Mouse (Mus musculus) liver, embryonic 15.5 days (tissue): ENCODE measurements around the gene Fgd6. TPM values are rescaled to one million over a fixed set of nuclear protein-coding genes. Genes with fewer than 3 reads are reported as not detected.

ENCODE experiments used
- ATAC-seq: fragments of 200-750 bp; cut with Nextera tagmentation; 2 replicates; pipeline ENCODE4 v1.8.0; 2017; ENCODE audit warnings: moderate number of reproducible peaks, mild to moderate bottlenecking, moderate library complexity; ENCODE audit not compliant: insufficient read depth
- H3K27ac ChIP-seq: fragments of 300-500 bp; sonication (generic); replicated peaks from 2 replicates; pipeline ENCODE4 v1.5.1; 2015; ENCODE audit warnings: mild to moderate bottlenecking, inconsistent platforms
- H3K27me3 ChIP-seq: fragments of 300-500 bp; sonication (generic); 2 replicates; pipeline ENCODE4 v1.6.1; 2015; ENCODE audit warnings: mild to moderate bottlenecking, inconsistent platforms
- H3K36me3 ChIP-seq: fragments of 300-500 bp; sonication (generic); replicated peaks from 2 replicates; pipeline ENCODE4 v1.6.1; 2015; ENCODE audit warnings: moderate library complexity, mild to moderate bottlenecking, inconsistent platforms
- H3K4me1 ChIP-seq: fragments of 300-500 bp; sonication (generic); replicated peaks from 2 replicates; pipeline ENCODE4 v1.6.1; 2015; ENCODE audit warnings: inconsistent platforms
- H3K4me2 ChIP-seq: fragments of 300-500 bp; sonication (generic); 2 replicates; pipeline ENCODE4 v1.6.1; 2015; ENCODE audit warnings: moderate library complexity, mild to moderate bottlenecking, inconsistent platforms
- H3K4me3 ChIP-seq: fragments of 300-500 bp; sonication (generic); replicated peaks from 2 replicates; pipeline ENCODE4 v1.5.1; 2015; ENCODE audit warnings: mild to moderate bottlenecking, inconsistent platforms
- H3K9ac ChIP-seq: fragments of 300-500 bp; sonication (generic); 2 replicates; pipeline ENCODE4 v1.6.1; 2015; ENCODE audit warnings: moderate library complexity, mild to moderate bottlenecking, inconsistent platforms
- H3K9me3 ChIP-seq: fragments of 300-500 bp; sonication (generic); replicated peaks from 2 replicates; pipeline ENCODE4 v1.6.1; 2016; ENCODE audit warnings: inconsistent platforms
- WGBS: fragments of 180-500 bp; shearing (Covaris S2); methylation state at CpG from one replicate; pipeline ENCODE4 v1.1.7; 2015; ENCODE audit warnings: mixed read lengths; ENCODE audit not compliant: insufficient replicate concordance; 5-methylcytosine and 5-hydroxymethylcytosine counted together
- polyA plus RNA-seq: library from polyadenylated mRNA; unstranded; fragments of >200 nt; fragmentation: Nextera tagmentation; extraction: Ambion mirVana; gene quantifications from 2 replicates; pipeline ENCODE4 v1.2.1, GENCODE M21; 2015

Fgd6 gene
- polyA plus RNA-seq, 1 experiment from 2014 or later: 2.8 TPM

DNA sequence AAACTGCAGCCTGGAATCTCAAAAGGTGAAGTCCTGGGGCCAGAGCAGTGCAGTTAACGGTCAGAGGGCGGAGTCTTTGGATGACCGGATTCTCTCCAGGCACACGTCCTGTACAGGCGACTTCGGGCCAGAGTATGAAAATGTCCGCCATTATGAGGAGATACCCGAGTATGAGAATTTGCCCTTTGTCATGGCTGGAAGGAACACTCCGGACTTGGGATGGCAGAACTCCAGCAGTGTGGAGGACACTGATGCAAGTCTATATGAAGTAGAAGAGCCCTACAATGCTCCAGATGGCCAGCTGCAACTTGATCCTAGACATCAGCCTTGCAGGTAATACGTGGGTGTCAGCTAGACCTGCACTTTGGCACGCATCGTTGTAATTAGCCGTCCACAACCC, 9.5 kb downstream of the Fgd6 start:
- 91% methylated on average over 13 of the region's 13 CpGs for WGBS
- Histone ChIP-seq H3K27ac (no peak overlapping the region), H3K9ac (no peak overlapping the region), H3K36me3 (peaks cover 32% of the 10 kb centered on the region), H3K4me3 (no peak overlapping the region), H3K27me3 (no peaks in the 10 kb centered on the region), H3K9me3 (no peaks in the 10 kb centered on the region), H3K4me1 (peaks cover 44% of the 10 kb centered on the region), H3K4me2 (no peak overlapping the region)
- ATAC-seq: no peak

DNA sequence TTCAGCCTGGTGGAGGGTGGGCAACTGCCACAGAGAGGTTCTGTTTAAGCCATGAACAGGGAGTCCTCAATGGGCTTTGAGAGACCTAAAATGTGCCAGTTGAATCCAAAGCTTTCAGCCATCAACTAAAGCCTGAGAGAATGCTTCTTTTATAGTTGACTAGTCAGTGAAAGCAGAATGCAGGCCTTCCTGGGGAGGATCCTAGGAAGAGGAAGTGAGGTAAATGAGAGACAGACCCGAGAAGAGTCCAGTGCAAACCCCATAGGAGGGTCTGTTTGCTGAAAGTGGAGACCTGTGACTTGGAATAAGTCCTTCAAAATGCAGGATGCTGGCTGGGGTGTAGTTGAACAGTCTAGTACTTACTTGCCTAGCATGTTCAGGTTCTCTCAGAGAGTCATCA, 11.2 kb downstream of the Fgd6 start:
- H3K27me3 ChIP-seq: no peaks in the 10 kb centered on the region
- peak overlapping the region; percentile 61 for H3K4me2 ChIP-seq
- 15% methylated on average over 1 of the region's 1 CpGs for WGBS
- no peak overlapping the region for H3K9ac ChIP-seq
- peaks cover 50% of the 10 kb centered on the region for H3K4me1 ChIP-seq
- H3K4me3 ChIP-seq: no peak overlapping the region
- H3K9me3 ChIP-seq: no peaks in the 10 kb centered on the region
- peak overlapping the region; percentile 87 for H3K27ac ChIP-seq
- H3K36me3 ChIP-seq: peaks cover 32% of the 10 kb centered on the region
- no peak for ATAC-seq

DNA sequence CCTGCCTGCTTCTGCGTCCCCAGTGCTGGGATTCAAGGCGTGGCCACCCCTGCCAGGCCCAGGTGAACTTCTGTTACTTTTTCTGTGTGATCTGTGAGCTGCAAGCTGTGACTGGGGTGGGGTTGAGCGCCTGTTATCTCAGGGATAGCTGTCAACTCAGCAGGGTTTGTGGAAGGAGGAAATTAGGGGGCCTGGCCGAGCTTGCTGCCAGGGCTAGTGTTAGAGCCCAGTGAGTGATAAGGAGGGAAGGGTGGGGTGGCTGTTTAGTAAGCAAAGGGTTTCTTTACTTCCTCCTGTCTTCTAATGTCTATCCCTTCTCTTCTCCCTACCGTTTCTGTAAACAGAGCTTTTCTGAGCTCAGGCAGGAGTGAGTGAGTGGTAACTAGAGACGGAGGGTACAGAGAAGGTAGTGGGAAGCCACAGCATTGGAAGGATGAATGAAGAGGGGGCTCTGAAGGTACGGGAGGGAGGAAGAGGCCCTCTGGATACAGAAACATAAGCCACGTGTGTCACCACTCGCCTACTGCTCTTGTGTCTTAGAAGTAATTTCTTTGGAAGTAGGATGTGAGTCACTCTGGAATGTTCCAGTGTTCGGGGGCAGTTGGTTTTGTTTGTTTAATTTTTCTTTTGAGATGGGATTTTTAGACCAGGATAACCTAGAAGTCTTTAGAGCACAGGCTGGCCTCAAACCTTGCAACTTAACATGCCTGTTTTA, 12.2 kb downstream of the Fgd6 start:
- H3K9ac ChIP-seq: peak overlapping the region; percentile 29; the same call in 1 of the 2 replicates
- peak; percentile 97 for ATAC-seq

DNA sequence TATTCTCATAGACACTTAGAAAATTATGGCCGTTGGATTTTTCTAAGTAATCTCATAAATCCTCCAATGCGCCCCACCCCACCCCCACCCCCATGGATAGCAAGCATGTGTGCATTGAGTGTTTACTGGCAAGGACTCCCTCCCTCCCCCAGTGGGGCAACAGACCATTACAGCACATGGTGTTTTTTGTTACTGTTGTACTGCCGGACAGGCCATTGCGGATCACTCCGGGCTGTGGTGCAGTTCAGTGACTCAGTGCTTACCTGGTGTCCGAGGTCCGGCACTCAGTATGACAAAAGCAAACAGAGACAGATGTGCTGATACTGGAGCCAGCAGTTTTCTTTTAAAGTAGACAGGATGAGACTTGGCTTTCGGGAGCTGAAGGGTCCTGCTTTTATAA, 13.3 kb downstream of the Fgd6 start:
- WGBS: 58% methylated on average over 8 of the region's 8 CpGs
- no peak for ATAC-seq
- Histone ChIP-seq H3K4me1 (peaks cover 55% of the 10 kb centered on the region), H3K27me3 (no peaks in the 10 kb centered on the region), H3K36me3 (peaks cover 23% of the 10 kb centered on the region), H3K9ac (no peak overlapping the region), H3K4me2 (0 out of 2 replicates have a peak overlapping the region, but pooled peaks have one; percentile 17), H3K4me3 (no peak overlapping the region), H3K27ac (peak overlapping the region; percentile 87; the same call in 1 of the 2 replicates), H3K9me3 (no peaks in the 10 kb centered on the region)

More for the DNA sequence above, 12.2 kb downstream of the Fgd6 start:
- WGBS: 15% methylated on average over 10 of the region's 10 CpGs
- Histone ChIP-seq H3K4me3 (peak overlapping the region; percentile 17), H3K36me3 (peaks cover 32% of the 10 kb centered on the region), H3K4me2 (peak overlapping the region; percentile 61), H3K27me3 (no peaks in the 10 kb centered on the region), H3K9me3 (no peaks in the 10 kb centered on the region), H3K4me1 (peaks cover 50% of the 10 kb centered on the region), H3K27ac (peak overlapping the region; percentile 87)

DNA sequence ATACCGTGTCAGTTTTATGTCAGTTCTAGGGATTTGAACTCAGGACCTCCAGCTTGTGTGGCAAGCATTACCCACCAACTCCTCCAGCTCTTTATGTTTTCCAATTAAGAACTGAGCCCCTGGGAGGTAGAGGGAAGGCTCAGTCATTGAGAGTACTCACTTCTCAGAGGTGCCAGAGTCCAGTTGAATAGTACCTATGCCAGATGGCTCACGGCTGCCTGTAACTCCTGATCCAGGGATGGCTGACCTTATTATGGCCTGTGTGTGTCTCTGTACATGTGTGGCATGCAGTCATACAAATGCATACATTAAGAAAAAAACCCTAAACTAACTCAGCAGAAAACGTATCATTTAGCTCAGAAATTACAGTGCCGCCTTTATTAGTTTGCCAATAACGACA, 14.9 kb downstream of the Fgd6 start:
- no peaks in the 10 kb centered on the region for H3K9me3 ChIP-seq
- whole genome bisulfite sequencing: 82% methylated on average over 5 of the region's 5 CpGs
- no peaks in the 10 kb centered on the region for H3K27me3 ChIP-seq
- H3K27ac ChIP-seq: no peak overlapping the region
- no peak overlapping the region for H3K9ac ChIP-seq
- no peak overlapping the region for H3K4me3 ChIP-seq
- ATAC-seq: no peak
- H3K36me3 ChIP-seq: peaks cover 7% of the 10 kb centered on the region
- no peak overlapping the region for H3K4me2 ChIP-seq
- H3K4me1 ChIP-seq: peaks cover 58% of the 10 kb centered on the region

DNA sequence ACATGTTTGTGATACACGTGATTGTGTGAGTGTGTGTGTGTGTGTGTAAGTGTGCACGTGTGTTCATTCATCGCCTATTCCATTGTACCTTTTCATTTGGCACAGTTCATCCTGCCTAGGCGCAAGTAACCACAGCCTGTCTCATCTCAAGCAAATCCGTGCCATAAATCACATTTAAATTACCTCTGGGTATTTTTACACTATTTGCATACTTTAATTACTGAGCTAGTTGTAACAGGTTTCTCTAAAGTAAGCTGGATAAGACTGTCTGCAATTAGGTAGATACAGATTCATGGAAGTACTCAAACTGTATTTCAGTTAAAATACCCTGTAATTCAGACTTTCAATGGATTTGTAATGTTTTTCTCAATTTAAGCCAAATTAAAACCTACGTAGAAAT, 20.7 kb downstream of the Fgd6 start:
- no peak overlapping the region for H3K9ac ChIP-seq
- no peak overlapping the region for H3K27ac ChIP-seq
- no peak for ATAC-seq
- no peak overlapping the region for H3K4me2 ChIP-seq
- H3K36me3 ChIP-seq: no peaks in the 10 kb centered on the region
- peaks cover 35% of the 10 kb centered on the region for H3K4me1 ChIP-seq
- 82% methylated on average over 6 of the region's 6 CpGs for WGBS
- no peak overlapping the region for H3K4me3 ChIP-seq
- H3K27me3 ChIP-seq: no peaks in the 10 kb centered on the region
- no peaks in the 10 kb centered on the region for H3K9me3 ChIP-seq

DNA sequence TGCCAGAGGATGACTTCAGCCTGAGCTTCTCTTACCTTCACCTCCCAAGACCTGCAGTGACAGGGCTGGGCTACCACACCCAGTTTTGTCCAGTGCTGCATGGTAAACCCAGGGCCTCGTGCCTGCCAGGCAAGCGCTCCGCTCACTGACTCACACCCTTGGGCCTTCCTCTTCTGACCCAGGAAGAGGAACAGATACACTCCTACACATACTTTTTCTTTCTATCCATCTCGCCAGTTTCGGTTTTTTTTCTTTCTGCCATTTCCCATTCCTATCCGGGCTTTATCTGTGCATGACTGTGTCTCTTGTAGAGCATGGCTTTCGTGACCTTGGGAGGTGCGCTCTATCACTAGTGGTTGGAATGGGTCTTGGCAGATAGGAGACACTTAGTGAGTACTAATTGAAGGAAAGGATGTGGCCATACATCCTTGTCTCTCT, 23.8 kb downstream of the Fgd6 start:
- WGBS: 51% methylated on average over 8 of the region's 8 CpGs
- H3K27ac ChIP-seq: peak overlapping the region; percentile 51
- no peaks in the 10 kb centered on the region for H3K9me3 ChIP-seq
- no peaks in the 10 kb centered on the region for H3K36me3 ChIP-seq
- peak; percentile 59; the same call in 1 of the 2 replicates for ATAC-seq
- no peak overlapping the region for H3K9ac ChIP-seq
- H3K4me2 ChIP-seq: no peak overlapping the region
- no peak overlapping the region for H3K4me3 ChIP-seq
- H3K4me1 ChIP-seq: peaks cover 32% of the 10 kb centered on the region
- H3K27me3 ChIP-seq: no peaks in the 10 kb centered on the region

DNA sequence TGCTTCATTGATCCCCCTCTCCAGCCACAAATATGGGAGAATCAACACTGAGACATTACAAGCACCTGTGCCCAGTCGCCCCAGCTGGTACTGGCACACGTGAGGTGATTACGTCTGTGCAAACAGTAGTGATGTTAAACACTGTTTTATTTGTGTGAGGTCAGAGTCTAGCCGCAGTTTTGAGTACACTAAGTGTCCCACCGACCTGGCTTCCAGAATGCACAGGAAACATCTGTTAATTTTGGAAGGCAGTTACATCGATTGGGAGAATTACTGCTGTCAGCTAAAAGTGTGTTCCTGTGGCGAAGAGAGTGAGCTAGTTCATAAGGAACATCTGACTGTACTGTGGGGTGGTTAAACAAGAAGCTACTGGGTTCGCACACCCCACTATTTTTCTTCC, 24.4 kb downstream of the Fgd6 start:
- Histone ChIP-seq H3K4me2 (no peak overlapping the region), H3K9ac (no peak overlapping the region), H3K36me3 (no peaks in the 10 kb centered on the region), H3K4me3 (no peak overlapping the region), H3K9me3 (no peaks in the 10 kb centered on the region), H3K4me1 (peaks cover 30% of the 10 kb centered on the region), H3K27me3 (no peaks in the 10 kb centered on the region), H3K27ac (peak overlapping the region; percentile 51)
- WGBS: 51% methylated on average over 8 of the region's 8 CpGs
- peak; percentile 59; the same call in 1 of the 2 replicates for ATAC-seq

DNA sequence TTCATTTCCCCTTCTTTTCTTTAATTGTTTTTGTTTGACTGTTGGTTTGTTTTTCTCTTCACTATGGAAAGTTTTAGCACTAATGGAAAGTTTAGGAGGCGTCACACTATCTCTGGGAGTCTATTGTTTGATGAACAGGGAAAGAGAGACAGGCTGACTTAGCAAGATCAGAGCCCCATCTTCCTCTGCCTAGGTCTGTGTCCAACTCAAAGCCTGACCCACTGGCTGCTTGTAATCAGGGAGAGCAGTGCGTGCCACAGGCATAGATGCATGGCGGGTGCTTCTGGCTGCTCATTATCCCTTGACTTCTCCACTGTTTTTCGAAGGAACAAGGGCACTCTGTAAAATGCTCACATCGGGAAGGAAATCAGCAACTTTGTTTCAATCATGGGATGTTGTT, 26.6 kb downstream of the Fgd6 start:
- no peak overlapping the region for H3K9ac ChIP-seq
- no peak for ATAC-seq
- no peak overlapping the region for H3K4me3 ChIP-seq
- no peaks in the 10 kb centered on the region for H3K27me3 ChIP-seq
- H3K36me3 ChIP-seq: no peaks in the 10 kb centered on the region
- H3K9me3 ChIP-seq: no peaks in the 10 kb centered on the region
- H3K4me1 ChIP-seq: peaks cover 23% of the 10 kb centered on the region
- H3K27ac ChIP-seq: no peak overlapping the region
- 76% methylated on average over 5 of the region's 5 CpGs for WGBS
- H3K4me2 ChIP-seq: no peak overlapping the region

DNA sequence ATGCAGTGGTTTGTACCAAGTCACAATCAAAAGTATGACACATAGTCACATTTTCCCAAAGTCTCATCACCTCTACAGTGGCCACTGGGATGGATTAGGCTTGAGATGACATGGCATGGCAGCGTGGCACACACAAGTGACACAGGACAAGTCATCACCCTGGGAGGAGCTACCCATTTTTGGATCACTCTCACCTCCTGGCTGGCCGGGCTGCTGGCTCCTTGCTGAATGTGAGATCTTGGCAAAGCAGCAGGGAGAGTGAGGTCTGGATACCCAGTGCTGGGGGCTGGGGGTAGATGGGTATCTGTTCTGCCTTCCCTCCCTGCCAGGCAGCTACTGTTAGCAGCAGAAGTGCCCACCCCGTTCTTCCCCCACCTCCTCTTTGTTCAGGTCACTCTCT, 31.1 kb downstream of the Fgd6 start:
- no peak overlapping the region for H3K9ac ChIP-seq
- peaks cover 21% of the 10 kb centered on the region for H3K4me1 ChIP-seq
- WGBS: 70% methylated on average over 3 of the region's 3 CpGs
- H3K4me2 ChIP-seq: no peak overlapping the region
- no peaks in the 10 kb centered on the region for H3K36me3 ChIP-seq
- ATAC-seq: no peak
- H3K27ac ChIP-seq: no peak overlapping the region
- no peaks in the 10 kb centered on the region for H3K9me3 ChIP-seq
- no peak overlapping the region for H3K4me3 ChIP-seq
- H3K27me3 ChIP-seq: no peaks in the 10 kb centered on the region

DNA sequence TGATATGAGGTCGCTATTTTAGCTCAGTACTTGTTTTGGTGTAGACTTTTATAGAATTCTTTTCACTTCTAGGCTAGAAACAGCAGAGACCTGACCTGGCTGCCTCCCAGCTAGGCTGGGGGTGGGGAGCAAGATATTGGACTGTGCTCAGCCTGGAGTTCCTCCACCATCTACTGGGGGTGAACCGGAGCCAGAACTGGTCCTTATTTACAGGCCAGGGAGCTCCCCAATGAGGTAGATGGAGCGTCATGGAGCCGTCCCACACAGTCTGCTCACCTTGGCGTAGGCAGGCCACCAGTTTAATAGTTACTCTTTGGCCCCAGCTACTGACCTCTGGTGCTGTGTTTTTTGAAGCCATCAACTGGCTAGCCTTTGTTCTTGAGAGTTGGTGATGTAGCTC, 32.9 kb downstream of the Fgd6 start:
- H3K4me1 ChIP-seq: peaks cover 39% of the 10 kb centered on the region
- no peaks in the 10 kb centered on the region for H3K9me3 ChIP-seq
- WGBS: 72% methylated on average over 5 of the region's 5 CpGs
- H3K36me3 ChIP-seq: no peaks in the 10 kb centered on the region
- no peak overlapping the region for H3K9ac ChIP-seq
- no peak overlapping the region for H3K4me3 ChIP-seq
- H3K4me2 ChIP-seq: no peak overlapping the region
- H3K27ac ChIP-seq: peak overlapping the region; percentile 45
- H3K27me3 ChIP-seq: no peaks in the 10 kb centered on the region
- ATAC-seq: peak; percentile 36

DNA sequence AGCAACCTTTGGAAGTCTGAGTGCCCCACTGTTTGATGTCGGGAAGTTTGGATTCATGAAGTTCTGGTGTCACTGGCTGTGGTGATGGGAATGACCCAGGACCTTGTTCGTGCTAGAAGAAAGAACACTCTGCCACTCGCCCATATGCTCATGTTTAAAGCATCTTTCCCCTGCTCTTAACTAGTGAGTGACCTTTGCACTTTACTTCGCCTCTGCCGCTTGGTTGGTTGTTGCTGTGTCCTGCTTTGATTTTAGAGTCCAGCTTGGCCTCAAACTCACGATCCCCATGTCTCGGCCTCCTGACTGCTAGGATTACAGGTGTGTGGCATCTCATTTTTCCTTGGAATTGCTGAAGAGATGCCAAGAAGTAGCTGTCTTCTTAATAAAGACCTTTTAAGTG, 35.8 kb downstream of the Fgd6 start:
- H3K4me2 ChIP-seq: peak overlapping the region; percentile 50; the same call in 1 of the 2 replicates
- peak overlapping the region; percentile 79 for H3K27ac ChIP-seq
- H3K9ac ChIP-seq: no peak overlapping the region

More for the DNA sequence above, 35.8 kb downstream of the Fgd6 start:
- 72% methylated on average over 7 of the region's 7 CpGs for WGBS
- Histone ChIP-seq H3K4me1 (peaks cover 41% of the 10 kb centered on the region), H3K9me3 (no peaks in the 10 kb centered on the region), H3K36me3 (peaks cover 12% of the 10 kb centered on the region; the same call in 1 of the 2 replicates), H3K4me3 (no peak overlapping the region), H3K27me3 (no peaks in the 10 kb centered on the region)
- ATAC-seq: no peak
